Mouse (Mus musculus) CH12.LX (cell line): ENCODE measurements at regions not wholly inside any gene's neighbourhood (a gene's known extent, or its start where the extent isn't known, plus 50 kb on each side); places are given as distances from the start of the nearest gene placed in this dataset.

Experiments used
- DNase-seq: peaks from one replicate; pipeline ENCODE4 v3.0.0-alpha.2; 2013; ENCODE audit errors: extremely low read depth
- H3K27ac ChIP-seq: 2 replicates; pipeline ENCODE4 v1.5.1; 2012; ENCODE audit warnings: low read depth, mild to moderate bottlenecking, control low read depth, moderate library complexity; ENCODE audit not compliant: insufficient read depth
- H3K27me3 ChIP-seq: replicated peaks from 2 replicates; pipeline ENCODE3; 2012; ENCODE audit warnings: inconsistent platforms
- H3K36me3 ChIP-seq, 2 experiments: replicated peaks in 1 of 2; 2 replicates each; pipeline versions ENCODE3 to v1.6.1; 2012; ENCODE audit warnings: inconsistent platforms in 1 of 2, low read length in 1 of 2, mild to moderate bottlenecking in 1 of 2, mixed read lengths in 1 of 2, moderate library complexity in 1 of 2; ENCODE audit not compliant: control insufficient read depth in 1 of 2, insufficient read depth in 1 of 2
- H3K4me1 ChIP-seq, 2 experiments: 2 replicates each; pipeline ENCODE4 v1.6.1; 2012; ENCODE audit warnings: inconsistent platforms in 1 of 2, moderate library complexity in 1 of 2; ENCODE audit not compliant: insufficient read depth in 2 of 2, control insufficient read depth in 1 of 2
- H3K4me2 ChIP-seq: 2 replicates; pipeline ENCODE4 v1.6.1; 2012; ENCODE audit warnings: low read depth, mild to moderate bottlenecking, control low read depth; ENCODE audit not compliant: poor library complexity, insufficient read depth, severe bottlenecking
- H3K4me3 ChIP-seq, 3 experiments: fragments of 150-350 bp in 1 of 3; sonication (generic) in 1 of 3; replicated peaks in 1 of 3; 2 replicates each; pipeline versions ENCODE3 to v1.5.1; 2011 to 2012; ENCODE audit warnings: low read depth in 2 of 3, low read length in 2 of 3, mild to moderate bottlenecking in 2 of 3, moderate library complexity in 2 of 3, control low read depth in 1 of 3, improper control_type of control experiment in 1 of 3, inconsistent platforms in 1 of 3, mixed read lengths in 1 of 3; ENCODE audit not compliant: poor library complexity in 1 of 3
- H3K79me2 ChIP-seq: replicated peaks from 2 replicates; pipeline ENCODE4 v1.6.1; 2012; ENCODE audit warnings: mild to moderate bottlenecking, moderate library complexity; ENCODE audit not compliant: control insufficient read depth, poor library complexity, insufficient read depth, severe bottlenecking; ENCODE audit errors: extremely low read depth
- H3K9ac ChIP-seq: 2 replicates; pipeline ENCODE4 v1.6.1; 2012; ENCODE audit warnings: low read depth, mild to moderate bottlenecking, control low read depth, moderate library complexity; ENCODE audit not compliant: insufficient read depth
- H3K9me3 ChIP-seq: replicated peaks from 2 replicates; pipeline ENCODE3; 2012; ENCODE audit warnings: low read length, inconsistent platforms, mixed read lengths
- CHD2 ChIP-seq: IDR thresholded peaks from 2 replicates; pipeline ENCODE4 v1.6.1; 2011; ENCODE audit warnings: low read length, improper control_type of control experiment
- CTCF ChIP-seq, 2 experiments: IDR thresholded peaks in 1 of 2; conservative IDR thresholded peaks in 1 of 2; 2 replicates each; pipeline ENCODE4 v1.5.1; 2011 to 2012; ENCODE audit warnings: low read depth in 2 of 2, low read length in 2 of 2, improper control_type of control experiment in 1 of 2, inconsistent platforms in 1 of 2, mild to moderate bottlenecking in 1 of 2, moderate library complexity in 1 of 2
- E2F4 ChIP-seq: IDR thresholded peaks from 2 replicates; pipeline ENCODE4 v1.6.1; 2011; ENCODE audit warnings: low read depth, low read length, improper control_type of control experiment; ENCODE audit not compliant: insufficient replicate concordance
- IRF4 ChIP-seq: IDR thresholded peaks from 2 replicates; pipeline ENCODE4 v1.6.1; 2014; ENCODE audit warnings: low read depth, mild to moderate bottlenecking, inconsistent platforms, low read length, improper control_type of control experiment
- KAT2A ChIP-seq: IDR thresholded peaks from 2 replicates; pipeline ENCODE4 v1.6.1; 2012; ENCODE audit warnings: low read length, improper control_type of control experiment, inconsistent platforms; ENCODE audit not compliant: insufficient replicate concordance
- MAZ ChIP-seq: IDR thresholded peaks from 2 replicates; pipeline ENCODE4 v1.6.1; 2012; ENCODE audit warnings: low read depth, mild to moderate bottlenecking, inconsistent platforms, low read length, improper control_type of control experiment, moderate library complexity
- MEF2A ChIP-seq: IDR thresholded peaks from 2 replicates; pipeline ENCODE4 v1.6.1; 2014; ENCODE audit warnings: low read depth, mild to moderate bottlenecking, inconsistent platforms, low read length, improper control_type of control experiment, borderline replicate concordance
- POLR2AphosphoS2 ChIP-seq: IDR thresholded peaks from 2 replicates; pipeline ENCODE4 v1.6.1; 2011; ENCODE audit warnings: low read depth, low read length, improper control_type of control experiment
- RAD21 ChIP-seq: IDR thresholded peaks from 2 replicates; pipeline ENCODE4 v1.6.1; 2011; ENCODE audit warnings: low read depth, mild to moderate bottlenecking, low read length, improper control_type of control experiment, moderate library complexity
- SMC3 ChIP-seq: IDR thresholded peaks from 2 replicates; pipeline ENCODE4 v1.6.1; 2011; ENCODE audit warnings: low read depth, low read length, improper control_type of control experiment
- TCF12 ChIP-seq: IDR thresholded peaks from 2 replicates; pipeline ENCODE4 v1.6.1; 2014; ENCODE audit warnings: low read depth, mild to moderate bottlenecking, inconsistent platforms, low read length, improper control_type of control experiment
- USF1 ChIP-seq: IDR thresholded peaks from 2 replicates; pipeline ENCODE4 v1.6.1; 2014; ENCODE audit warnings: low read depth, mild to moderate bottlenecking, inconsistent platforms, low read length, improper control_type of control experiment
- ZMIZ1 ChIP-seq: IDR thresholded peaks from 2 replicates; pipeline ENCODE4 v1.6.1; 2012; ENCODE audit warnings: low read depth, mild to moderate bottlenecking, inconsistent platforms, low read length, improper control_type of control experiment
- ZNF384 ChIP-seq: IDR thresholded peaks from 2 replicates; pipeline ENCODE4 v1.6.1; 2012; ENCODE audit warnings: low read depth, low read length, improper control_type of control experiment, inconsistent platforms
- dilution Hi-C: fragments of 300-500 bp; cut with MboI; formaldehyde crosslinking; loops from 2 replicates; pipeline ENCODE4 v1.14.3; 2020; ENCODE audit warnings: low sequenced_read_pairs; ENCODE audit not compliant: extremely low pct_unique_long_range_greater_than_20kb, extremely low pct_ligation_motif_present
- in situ Hi-C: fragments of 300-500 bp; cut with MboI; formaldehyde crosslinking; loops from 3 replicates; pipeline ENCODE4 v1.14.3; 2019; ENCODE audit warnings: low sequenced_read_pairs, low pct_ligation_motif_present, low pct_unique_long_range_greater_than_20kb, mixed read lengths

DNA sequence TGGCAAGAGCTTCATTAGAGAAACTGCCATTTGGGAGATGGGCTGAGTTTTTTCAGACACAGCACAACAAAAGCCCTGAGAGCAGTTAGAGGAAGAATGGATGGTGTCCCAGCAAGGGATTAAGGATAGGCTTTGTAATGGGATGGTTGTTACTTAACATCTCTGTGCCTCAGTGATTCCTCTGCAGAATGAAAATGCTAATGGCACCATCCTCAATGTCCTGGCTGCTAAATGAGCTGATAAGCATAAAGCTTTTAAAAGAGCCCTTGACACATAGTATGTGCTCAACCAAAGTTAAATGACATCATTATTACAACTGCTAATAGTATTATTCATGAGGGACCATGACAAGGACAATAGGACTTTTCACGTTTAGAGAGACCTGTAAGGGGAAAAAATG lies 764.7 kb downstream of the Stim2 start:
- no peaks in the 10 kb centered on the region for H3K36me3 ChIP-seq
- no peaks in the 10 kb centered on the region for H3K79me2 ChIP-seq
- no peak overlapping the region for H3K27ac ChIP-seq
- in situ Hi-C loops (no loop called here), dilution Hi-C loops (no loop called here)
- H3K4me2 ChIP-seq = no peak overlapping the region
- no peak overlapping the region for H3K4me3 ChIP-seq
- H3K27me3 ChIP-seq = no peaks in the 10 kb centered on the region
- TF ChIP-seq ZMIZ1 (no peak), MAZ (no peak), TCF12 (no peak), KAT2A (no peak), POLR2AphosphoS2 (no peak), ZNF384 (no peak), SMC3 (no peak)
- no peaks in the 10 kb centered on the region for H3K9me3 ChIP-seq
- H3K4me1 ChIP-seq = no peaks in the 10 kb centered on the region
- no peak for DNase-seq
- H3K9ac ChIP-seq = no peak overlapping the region

DNA sequence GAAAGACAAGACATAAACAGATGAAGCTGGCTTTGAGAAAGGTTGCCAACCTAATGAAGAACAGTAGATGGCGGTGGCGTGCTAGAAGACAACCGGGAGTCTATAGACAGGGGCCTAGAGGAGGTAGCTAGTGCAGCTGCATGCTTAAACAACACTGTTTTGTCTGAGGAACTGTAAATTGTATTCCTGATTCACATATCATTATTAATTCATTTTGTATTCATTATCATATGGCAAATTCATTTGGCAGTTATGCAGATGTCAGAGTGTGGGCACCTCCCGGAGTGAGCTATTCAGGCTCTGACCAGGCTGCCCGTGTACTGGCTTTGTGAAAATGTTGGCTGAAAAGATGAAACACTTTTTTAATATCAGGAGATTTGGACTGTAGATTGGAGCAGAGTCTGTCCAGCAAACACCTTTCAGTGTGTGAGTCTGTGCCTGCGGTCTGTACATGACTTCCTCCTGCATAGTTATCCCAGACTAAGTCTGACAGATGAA lies 798.7 kb downstream of the Stim2 start:
- Histone ChIP-seq H3K36me3 (no peaks in the 10 kb centered on the region), H3K79me2 (no peaks in the 10 kb centered on the region), H3K9ac (no peak overlapping the region), H3K4me2 (no peak overlapping the region), H3K4me3 (no peak overlapping the region), H3K27ac (no peak overlapping the region), H3K9me3 (no peaks in the 10 kb centered on the region), H3K4me1 (no peaks in the 10 kb centered on the region), H3K27me3 (no peaks in the 10 kb centered on the region)
- dilution Hi-C loops (no loop called here), in situ Hi-C loops (no loop called here)
- peak; percentile 62 to 77 for TF ChIP-seq CTCF (conservative IDR thresholded peaks at IDR 0.05 in 1 of 2, IDR thresholded peaks at IDR 0.05 in 1 of 2; ENCODE audit: low read depth in 2 of 2, low read length in 2 of 2)
- no peak for TF ChIP-seq USF1
- TF ChIP-seq IRF4 = 0 out of 2 replicates have a peak, but pooled peaks have one; percentile 18
- no peak for TF ChIP-seq CHD2
- peak; percentile 69 for TF ChIP-seq SMC3
- peak; percentile 88 for TF ChIP-seq RAD21
- peak; percentile 53 for DNase-seq

GRCm38 (mm10) chr5:54827076-54827475 lies 828.8 kb downstream of the Stim2 start:
- in situ Hi-C loops (no loop called here), dilution Hi-C loops (no loop called here)
- H3K79me2 ChIP-seq = no peaks in the 10 kb centered on the region
- peak overlapping the region; percentile 8; the same call in 1 of the 2 replicates for H3K4me2 ChIP-seq
- no peaks in the 10 kb centered on the region for H3K36me3 ChIP-seq
- no peaks in the 10 kb centered on the region for H3K27me3 ChIP-seq
- peak; percentile 66 to 67 for TF ChIP-seq CTCF (conservative IDR thresholded peaks at IDR 0.05 in 1 of 2, IDR thresholded peaks at IDR 0.05 in 1 of 2; ENCODE audit: low read depth in 2 of 2, low read length in 2 of 2)
- peak; percentile 52 for TF ChIP-seq RAD21
- TF ChIP-seq SMC3 = peak; percentile 74
- 0 out of 2 replicates have a peak, but pooled peaks have one; percentile 23 for TF ChIP-seq MEF2A
- TF ChIP-seq E2F4 = no peak
- H3K9me3 ChIP-seq = no peaks in the 10 kb centered on the region
- peaks cover 4 to 6% of the 10 kb centered on the region in 2 experiments; a peak in 1 of 4 replicates for H3K4me1 ChIP-seq
- no peak overlapping the region for H3K27ac ChIP-seq
- peak; percentile 26 for DNase-seq
- H3K4me3 ChIP-seq = no peak overlapping the region
- H3K9ac ChIP-seq = no peak overlapping the region
